21 mouse cellular contexts compared by ENCODE assay signal in the genomic region with DNA sequence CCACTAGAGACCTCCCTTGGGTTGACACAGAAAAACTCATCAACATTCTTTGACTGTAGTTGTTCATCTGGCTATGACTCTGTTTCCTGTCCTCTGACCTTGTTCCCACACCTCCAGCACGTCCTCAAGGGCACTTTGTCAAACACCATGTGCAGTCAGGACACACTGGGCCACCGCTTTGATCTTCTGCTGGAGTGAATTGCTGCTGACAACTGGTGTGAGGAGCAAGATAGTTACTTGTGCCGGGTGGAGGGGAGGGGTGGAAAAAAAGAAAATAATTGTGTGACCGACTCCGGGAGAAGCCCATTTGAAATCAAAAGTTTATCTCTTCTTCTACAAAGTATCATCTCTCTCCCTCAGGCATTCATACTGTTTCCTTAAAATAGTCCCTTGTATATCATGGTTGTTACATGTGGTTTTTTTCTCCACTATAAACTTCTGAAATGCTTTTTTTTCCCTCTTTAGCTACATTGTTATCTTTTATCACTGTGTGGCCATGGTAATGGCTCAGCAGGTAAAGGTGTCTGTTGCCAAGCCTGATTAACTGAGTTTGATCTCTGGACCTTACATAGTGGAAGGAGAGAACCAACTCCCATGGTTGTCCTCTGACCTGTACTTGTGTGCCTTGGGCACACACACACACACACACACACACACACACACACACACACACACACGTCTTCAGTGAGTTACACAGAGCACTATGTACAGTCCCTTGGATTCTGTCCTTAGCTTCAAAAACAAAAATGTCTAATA. TPM values are rescaled to one million over a fixed set of nuclear protein-coding genes. Genes with fewer than 3 reads are reported as not detected.
DNase-seq lines count a peak whose midpoint lies in the region; ATAC-seq and TF ChIP-seq lines count a peak whose summit lies in the region.
"Had no signal": no experiment of that assay in that cellular context is flagged by ENCODE, and none has a peak within 500 bp of the region (broad histone marks: within the 10 kb centered on the region; RNA-seq: fewer than 3 reads in every experiment).

No protein-coding gene starts in this region.

- H3K36me3 ChIP-seq in heart, embryonic 10.5 days = no peaks in the 10 kb centered on the region
- H3K36me3 ChIP-seq in intestine, embryonic 15.5 days = no peaks in the 10 kb centered on the region
- H3K36me3 ChIP-seq in small intestine, adult 2 months (ENCODE audit: control insufficient read depth, insufficient read depth, low read length) = no peaks in the 10 kb centered on the region
- H3K36me3 ChIP-seq: embryonic facial prominence, embryonic 10.5 days had no signal

- 28% methylated on average over 6 of the region's 6 CpGs for WGBS in heart, embryonic 10.5 days
- WGBS in intestine, embryonic 15.5 days = 54% methylated on average over 6 of the region's 6 CpGs
- 17% methylated on average over 6 of the region's 6 CpGs for WGBS in small intestine, adult 2 months

- H3K9ac ChIP-seq in intestine, embryonic 15.5 days = no peak overlapping the region
- H3K9ac ChIP-seq: forebrain, embryonic 13.5 days; hindbrain, embryonic 14.5 days had no signal

- peaks cover 85% of the 10 kb centered on the region for H3K27me3 ChIP-seq in heart, embryonic 10.5 days (ENCODE audit: insufficient read depth, poor library complexity, severe bottlenecking)
- no peaks in the 10 kb centered on the region for H3K27me3 ChIP-seq in intestine, embryonic 15.5 days (replicated peaks)
- no peaks in the 10 kb centered on the region for H3K27me3 ChIP-seq in small intestine, adult 2 months (ENCODE audit: control insufficient read depth, insufficient read depth, low read length)
- H3K27me3 ChIP-seq: forebrain, embryonic 13.5 days; Patski had no signal

- H3K4me3 ChIP-seq in heart, embryonic 10.5 days = no peak overlapping the region
- no peak overlapping the region for H3K4me3 ChIP-seq in intestine, embryonic 15.5 days (replicated peaks)
- no peak overlapping the region for H3K4me3 ChIP-seq in small intestine, adult 2 months (ENCODE audit: low read depth, low read length)
- H3K4me3 ChIP-seq: embryonic facial prominence, embryonic 10.5 days; forebrain, embryonic 13.5 days had no signal

- H3K27ac ChIP-seq in heart, embryonic 10.5 days = no peak overlapping the region
- H3K27ac ChIP-seq in intestine, embryonic 15.5 days = no peak overlapping the region
- peak overlapping the region; percentile 63 for H3K27ac ChIP-seq in small intestine, adult 2 months (ENCODE audit: insufficient read depth, low read depth, low read length)
- H3K27ac ChIP-seq: embryonic facial prominence, embryonic 10.5 days; forebrain, embryonic 13.5 days; hindbrain, embryonic 14.5 days had no signal

- H3K4me1 ChIP-seq in heart, embryonic 10.5 days = peaks cover 4% of the 10 kb centered on the region; the same call in 1 of the 2 replicates
- H3K4me1 ChIP-seq in intestine, embryonic 15.5 days (replicated peaks) = no peaks in the 10 kb centered on the region; the same call in 1 of the 2 replicates
- H3K4me1 ChIP-seq in small intestine, adult 2 months (ENCODE audit: control insufficient read depth, insufficient read depth, insufficient read length, low read length) = peaks cover 15% of the 10 kb centered on the region; the same call in 1 of the 2 replicates
- H3K4me1 ChIP-seq: embryonic facial prominence, embryonic 10.5 days had no signal

- no peak overlapping the region for H3K4me2 ChIP-seq in intestine, embryonic 15.5 days (replicated peaks)
- H3K4me2 ChIP-seq: forebrain, embryonic 13.5 days; hindbrain, embryonic 14.5 days had no signal

- DNase-seq in heart, embryonic 10.5 days (ENCODE audit: low spot score) = peak; percentile 85
- DNase-seq in heart, postnatal 4 days = no peak
- DNase-seq in kidney, adult 9 months = peak; percentile 26
- DNase-seq in kidney, postnatal 10 days = no peak
- DNase-seq in MN1 (ENCODE audit: low spot score) = no peak
- DNase-seq: adrenal gland, postnatal 14 days; cerebellum, adult 11-12 months; cerebellum, adult 9-10 months; cerebellum, postnatal 25 days; gastrocnemius, postnatal 36 days; heart, adult 11 months; heart, postnatal 10 days had no signal

- TF ChIP-seq POLR2A in small intestine, adult 2 months (IDR thresholded peaks at IDR 0.05; ENCODE audit: low read depth, low read length) = no peak

- no peaks in the 10 kb centered on the region for H3K9me3 ChIP-seq in heart, embryonic 10.5 days
- no peaks in the 10 kb centered on the region for H3K9me3 ChIP-seq in intestine, embryonic 15.5 days
- H3K9me3 ChIP-seq: embryonic facial prominence, embryonic 10.5 days; forebrain, embryonic 13.5 days had no signal

- ATAC-seq in intestine, embryonic 15.5 days = peak; percentile 63; the same call in 1 of the 2 replicates
- ATAC-seq: activated CD4-positive, CD25-positive, alpha-beta regulatory T cell, adult 4 months; forebrain, embryonic 13.5 days; Patski had no signal

- no peak for TF ChIP-seq CTCF in small intestine, adult 2 months (IDR thresholded peaks at IDR 0.05; ENCODE audit: extremely low read depth, insufficient read length, insufficient replicate concordance, low read depth, low read length)

RNA-seq across cellular contexts. Expression of a gene that starts 23.1 kb away (rescaled TPM):
- 0.07 and 0.28 TPM in 2 replicates for polyA plus RNA-seq in heart, embryonic 10.5 days (2016; fragmentation: Nextera tagmentation; extraction: Ambion mirVana)
- total RNA-seq in heart, postnatal 4 days (2021) = under 1 TPM; 0.29 to 0.52 TPM
- polyA plus RNA-seq in intestine, embryonic 15.5 days (2015; fragmentation: Nextera tagmentation; extraction: Ambion mirVana) = 5.3 and 5.8 TPM in 2 replicates
- polyA plus RNA-seq in small intestine, adult 2 months (2012; rRNA removed) = 0.39 and 0.48 TPM in 2 replicates
- total RNA-seq: MEL had no signal
- polyA plus RNA-seq: activated CD4-positive, CD25-positive, alpha-beta regulatory T cell, adult 4 months; C2C12 had no signal

Comparison
In these comparisons a context has a peak if more than half of its experiments do, and no peak if none do; other contexts are left out.
1. DNase-seq: peak in heart, embryonic 10.5 days (single experiment) and kidney, adult 9 months (single experiment); none in heart, postnatal 4 days (single experiment), kidney, postnatal 10 days (single experiment) and MN1 (single experiment).